Mouse (Mus musculus): ENCODE measurements around the gene Fam161a.
A peak's percentile ranks its signal among the peaks of the same experiment; 100 is the strongest.
"Not testable (repeated sequence)": the region's sequence is repeated elsewhere in the genome, so short reads cannot be mapped to it uniquely, and the experiment has no call there.

The Fam161a gene

DNA sequence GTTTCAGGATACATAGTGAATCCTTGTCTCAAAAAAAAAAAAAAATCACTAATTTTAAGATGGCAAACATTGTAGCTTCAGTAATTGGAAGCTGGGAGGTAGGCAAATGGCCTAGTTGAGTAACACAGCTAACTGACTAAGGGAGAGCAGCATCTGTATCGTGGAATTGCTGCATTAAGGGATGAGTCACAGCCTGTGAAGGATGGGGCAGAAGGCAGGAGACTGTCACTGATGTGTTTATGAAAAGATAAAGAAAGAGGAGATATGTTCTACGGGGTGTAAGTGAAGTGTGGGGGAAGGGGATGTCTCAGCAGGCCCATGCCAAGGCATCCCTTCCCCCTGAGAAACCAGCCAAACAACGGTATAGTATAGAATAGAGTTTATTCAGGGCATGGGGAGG is 56.5 kb downstream of the Fam161a start:
- no peak for DNase-seq

DNA sequence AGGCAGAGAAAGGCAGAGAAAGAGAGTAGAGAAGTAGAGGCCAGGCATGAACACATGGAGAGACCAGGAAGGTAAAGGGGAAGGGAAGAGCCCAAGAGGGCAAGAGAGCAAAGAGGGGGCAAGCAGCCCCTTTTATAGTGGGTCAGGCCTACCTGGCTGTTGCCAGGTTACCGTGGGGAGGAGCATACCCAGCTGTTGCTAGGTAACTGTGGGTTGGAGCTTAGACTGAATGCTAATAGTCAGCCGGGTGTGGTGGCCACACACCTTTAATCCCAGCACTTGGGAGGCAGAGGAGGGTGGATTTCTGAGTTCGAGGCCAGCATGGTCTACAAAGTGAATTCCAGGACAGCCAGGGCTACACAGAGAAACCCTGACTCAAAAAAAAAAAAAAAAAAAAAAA is 56.9 kb downstream of the Fam161a start:
- DNase-seq, result not testable (repeated sequence)

DNA sequence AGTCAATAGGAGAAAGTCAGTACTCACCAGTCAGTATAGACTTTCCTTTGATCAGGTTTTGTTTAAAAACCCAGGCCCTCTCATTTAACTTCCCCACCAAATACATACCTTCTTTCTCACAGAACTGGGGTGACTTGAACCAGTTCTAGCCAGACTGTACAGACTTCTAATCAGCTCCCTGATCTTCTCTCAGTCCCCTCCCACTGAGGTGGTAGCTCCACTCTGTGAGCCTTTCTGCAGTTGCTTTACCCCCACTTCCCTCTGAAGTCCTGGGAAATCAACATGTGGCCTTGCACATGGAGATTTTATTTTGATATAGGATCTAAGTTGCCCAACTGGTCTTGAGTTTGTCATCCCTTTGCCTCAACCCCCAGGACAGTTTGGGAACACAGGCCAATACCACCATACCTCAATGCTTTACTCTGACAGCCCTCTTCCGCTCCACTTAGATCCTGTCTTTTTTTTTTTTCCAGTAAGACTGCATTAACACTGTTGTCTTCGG is 57.9 kb downstream of the Fam161a start:
- DNase-seq, result no peak

DNA sequence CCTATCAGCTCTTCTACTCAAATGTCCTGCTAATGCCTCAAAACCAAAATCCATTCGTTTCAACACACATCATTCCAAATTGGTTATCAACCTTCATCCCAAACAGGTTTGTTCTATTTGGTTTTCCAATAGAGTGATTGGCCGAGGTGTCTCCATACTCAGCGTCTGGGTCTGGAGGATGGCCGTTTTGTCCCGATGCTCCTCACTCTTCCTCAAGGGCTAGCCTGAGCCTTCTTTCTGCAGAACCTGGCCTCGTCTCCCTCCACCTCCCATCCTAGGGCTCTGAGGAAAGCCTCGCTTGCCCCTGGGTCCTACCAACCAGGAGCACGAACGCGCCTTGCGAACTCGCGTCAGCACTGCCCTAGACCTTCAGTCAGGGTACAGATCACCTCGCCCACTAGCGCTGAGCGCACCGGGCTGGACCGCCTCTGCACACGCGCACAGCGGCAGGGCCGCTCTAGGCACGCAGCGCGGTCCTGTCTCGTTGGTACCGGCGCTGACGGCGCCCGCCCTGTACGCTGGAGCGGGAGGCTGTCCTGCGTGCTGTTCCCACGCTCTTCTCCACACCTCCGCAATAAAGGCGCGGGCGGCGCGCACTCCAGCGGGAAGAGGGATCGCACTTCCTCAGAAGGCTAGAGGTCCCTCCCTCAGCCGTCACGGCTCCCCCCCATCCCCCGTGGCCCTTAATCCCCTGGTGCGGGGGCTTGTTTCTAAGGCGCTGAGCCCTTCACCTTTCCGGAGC is 60.2 kb downstream of the Fam161a start:
- DNase-seq, result peak; percentile 91

DNA sequence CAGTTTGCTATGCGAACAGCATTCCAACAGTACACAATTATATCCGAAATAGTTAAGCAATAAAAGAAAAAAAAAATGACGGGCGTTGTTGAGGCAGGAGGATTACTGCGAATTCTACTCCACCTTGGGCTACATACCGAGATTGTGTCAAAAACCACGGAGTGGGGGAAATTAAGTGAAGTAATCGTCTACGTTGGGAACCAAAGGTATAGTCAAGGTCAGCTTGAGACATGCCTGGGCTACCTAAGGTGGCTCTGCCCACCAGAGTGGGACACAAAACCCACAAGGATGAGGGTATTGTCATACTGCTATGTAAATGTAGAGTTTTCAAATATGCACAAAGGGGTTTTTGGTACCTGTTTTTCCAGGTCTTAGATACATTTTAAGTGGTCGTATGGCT is 60.9 kb downstream of the Fam161a start:
- DNase-seq, result no peak

DNA sequence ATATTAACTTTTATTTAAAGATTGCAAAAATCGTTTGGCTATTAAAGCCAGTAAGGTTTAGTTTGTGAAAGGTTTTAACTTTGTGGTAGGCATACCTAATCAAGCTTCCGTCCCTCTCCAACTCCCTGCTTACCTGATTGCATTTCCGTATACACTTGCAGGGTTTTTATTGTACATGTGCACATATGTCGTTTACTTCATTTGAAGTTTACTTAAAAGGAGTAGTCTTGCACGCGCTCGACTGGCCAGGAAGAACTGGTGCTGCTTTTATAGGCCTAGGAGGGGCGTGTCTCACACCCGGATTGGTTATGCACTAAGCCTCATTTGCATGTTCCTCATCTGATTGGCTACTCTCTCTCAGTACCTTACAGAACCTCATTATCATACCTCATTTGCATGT is 61.7 kb downstream of the Fam161a start:
- peak; percentile 18 for DNase-seq

DNA sequence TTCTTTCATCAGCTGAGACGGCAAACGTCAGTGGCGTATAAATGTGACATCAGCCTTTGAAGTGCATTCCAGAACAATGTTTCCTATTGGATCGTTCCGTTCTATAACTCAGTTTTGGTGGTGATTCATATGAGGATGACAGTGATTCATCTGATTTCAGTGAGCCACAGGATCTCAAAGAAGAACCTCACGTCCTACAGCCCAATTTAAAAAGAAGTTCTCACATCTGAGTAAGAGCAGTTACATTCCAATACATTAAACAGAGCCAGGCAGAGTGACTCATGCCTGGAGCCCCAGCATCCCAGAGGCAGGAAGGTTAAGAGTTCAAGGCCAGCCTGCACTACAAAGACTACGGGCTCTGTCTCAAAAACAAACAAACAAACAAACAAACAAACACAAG is 67.5 kb downstream of the Fam161a start:
- DNase-seq, result no peak

DNA sequence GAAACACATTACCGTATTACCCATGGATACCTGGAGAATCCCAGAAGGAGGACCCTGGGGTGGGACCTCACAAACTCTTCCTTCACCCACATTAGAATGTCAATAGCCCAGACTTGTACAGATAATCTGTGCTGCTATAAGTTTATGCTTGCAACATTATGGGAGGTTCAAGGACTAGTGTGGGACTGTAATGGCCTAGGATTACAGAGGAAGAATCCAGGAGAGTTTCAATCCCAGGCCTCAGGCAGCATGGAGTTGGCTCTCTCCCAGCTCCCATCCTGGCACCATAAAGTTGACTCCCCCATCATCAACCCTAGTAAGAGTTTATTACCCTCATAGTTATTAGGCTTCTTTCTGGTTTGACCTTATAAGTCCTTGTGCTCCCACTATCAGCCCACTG is 71.2 kb downstream of the Fam161a start:
- DNase-seq, result no peak

All from liver (tissue).